Mouse (Mus musculus): ENCODE data around the gene Gm20075.

DNA sequence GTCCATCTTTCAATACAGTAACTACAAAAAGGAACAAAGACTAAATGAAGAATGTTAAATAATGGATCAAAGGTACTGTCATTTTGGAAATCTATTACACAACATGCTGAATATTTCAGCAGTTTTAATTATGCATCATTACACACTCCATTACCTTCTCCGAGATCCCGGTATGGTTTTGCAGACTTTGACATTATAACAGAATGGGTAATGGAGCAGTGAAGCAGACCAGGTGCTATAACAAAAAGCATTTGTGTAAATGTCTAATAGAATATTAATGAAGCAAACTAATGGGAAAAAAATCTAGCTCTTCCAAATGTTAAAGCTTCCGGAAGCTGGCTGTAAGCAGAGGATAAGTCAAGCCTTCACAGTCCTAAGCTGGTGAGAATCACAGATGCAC, 29.6 kb upstream of the Gm20075 start:
- TF ChIP-seq CTCF (IDR thresholded peaks at IDR 0.05; ENCODE audit: low read depth): no peak
- no peak for TF ChIP-seq EP300 (optimal IDR thresholded peaks at IDR 0.05)

All from stomach, postnatal 0 days (tissue).